Mouse (Mus musculus): ENCODE measurements around the gene Clec4a4.
"Not testable (repeated sequence)": the region's sequence is repeated elsewhere in the genome, so short reads cannot be mapped to it uniquely, and the experiment has no call there.

Clec4a4 gene

GRCm38 (mm10) chr6:122989876-122990437 lies at the start of gene Clec4a4:
Gene Clec4a4, plus strand, starts transcription at chr6:122990367.
- no peak for DNase-seq

- no peak for DNase-seq
Observed at GRCm38 (mm10) chr6:122946760-122947159, 43.4 kb upstream of the Clec4a4 start.

GRCm38 (mm10) chr6:122952401-122952800 lies 37.8 kb upstream of the Clec4a4 start, which contains the start of gene Clec4a3:
Gene Clec4a3, plus strand, starts transcription at chr6:122952515.
- no peak for DNase-seq

GRCm38 (mm10) chr6:122964562-122964961 lies 25.6 kb upstream of the Clec4a4 start:
- no peak for DNase-seq

GRCm38 (mm10) chr6:122969048-122969447 lies 21.1 kb upstream of the Clec4a4 start:
- no peak for DNase-seq

GRCm38 (mm10) chr6:123004696-123005095 lies 14.5 kb downstream of the Clec4a4 start:
- not testable (repeated sequence) for DNase-seq

GRCm38 (mm10) chr6:123005591-123005990 lies 15.4 kb downstream of the Clec4a4 start:
- DNase-seq: no peak

GRCm38 (mm10) chr6:123049742-123050372 lies 59.7 kb downstream of the Clec4a4 start, which contains the start of gene Clec4b1:
Gene Clec4b1, plus strand, starts transcription at chr6:123049962.
- DNase-seq: no peak
